Mouse (Mus musculus): ENCODE results near the gene Pdpn. TPM values are rescaled to one million over a fixed set of nuclear protein-coding genes. Genes with fewer than 3 reads are reported as not detected.

The Pdpn gene
- total RNA-seq, 2 experiments from 2014 or later = 19.5 to 19.6 TPM

- Histone ChIP-seq H3K27ac (no peak overlapping the region), H3K4me3 (no peak overlapping the region)
- no peak for TF ChIP-seq CTCF (conservative IDR thresholded peaks at IDR 0.05)
- no peak for DNase-seq (ENCODE audit: low spot score in 2 of 2)
Observed at GRCm38 (mm10) chr4:143288473-143288872, 10.9 kb downstream of the Pdpn start.

GRCm38 (mm10) chr4:143287065-143287464 lies 12.3 kb downstream of the Pdpn start:
- no peak for TF ChIP-seq CTCF (conservative IDR thresholded peaks at IDR 0.05)
- H3K4me3 ChIP-seq = no peak overlapping the region
- no peak for DNase-seq (ENCODE audit: low spot score in 2 of 2)
- no peak overlapping the region for H3K27ac ChIP-seq

GRCm38 (mm10) chr4:143280166-143280565 lies 19.2 kb downstream of the Pdpn start:
- peak in 1 of 2 experiments; percentile 22 for DNase-seq (ENCODE audit: low spot score in 2 of 2)
- TF ChIP-seq CTCF (conservative IDR thresholded peaks at IDR 0.05) = peak; percentile 82
- Histone ChIP-seq H3K4me3 (no peak overlapping the region), H3K27ac (peak overlapping the region; percentile 64)

- H3K27ac ChIP-seq = peak overlapping the region; percentile 64
- no peak for TF ChIP-seq CTCF (conservative IDR thresholded peaks at IDR 0.05)
- DNase-seq (ENCODE audit: low spot score in 2 of 2) = no peak
Observed at GRCm38 (mm10) chr4:143279661-143280060, 19.7 kb downstream of the Pdpn start.

GRCm38 (mm10) chr4:143279016-143279415 lies 20.3 kb downstream of the Pdpn start:
- TF ChIP-seq CTCF (conservative IDR thresholded peaks at IDR 0.05) = no peak
- no peak for DNase-seq (ENCODE audit: low spot score in 2 of 2)
- Histone ChIP-seq H3K27ac (no peak overlapping the region), H3K4me3 (no peak overlapping the region)

More at GRCm38 (mm10) chr4:143279661-143280060, 19.7 kb downstream of the Pdpn start:
- no peak overlapping the region for H3K4me3 ChIP-seq

- TF ChIP-seq CTCF (conservative IDR thresholded peaks at IDR 0.05) = no peak
- peak overlapping the region; percentile 0; the same call in 1 of the 2 replicates for H3K4me3 ChIP-seq
- peak overlapping the region; percentile 23; the same call in 1 of the 2 replicates for H3K27ac ChIP-seq
- DNase-seq (ENCODE audit: low spot score in 2 of 2) = peak; percentile 29 to 75
Observed at GRCm38 (mm10) chr4:143278429-143278871, 20.9 kb downstream of the Pdpn start.

GRCm38 (mm10) chr4:143277319-143277718 lies 22.0 kb downstream of the Pdpn start:
- Histone ChIP-seq H3K27ac (no peak overlapping the region), H3K4me3 (no peak overlapping the region)
- TF ChIP-seq CTCF (conservative IDR thresholded peaks at IDR 0.05) = no peak
- DNase-seq (ENCODE audit: low spot score in 2 of 2) = no peak

GRCm38 (mm10) chr4:143271571-143271970 lies 27.8 kb downstream of the Pdpn start:
- DNase-seq (ENCODE audit: low spot score in 2 of 2) = no peak
- no peak for TF ChIP-seq CTCF (conservative IDR thresholded peaks at IDR 0.05)
- no peak overlapping the region for H3K27ac ChIP-seq
- H3K4me3 ChIP-seq = no peak overlapping the region

- TF ChIP-seq CTCF (conservative IDR thresholded peaks at IDR 0.05) = no peak
- no peak for DNase-seq (ENCODE audit: low spot score in 2 of 2)
- H3K27ac ChIP-seq = no peak overlapping the region
Observed at GRCm38 (mm10) chr4:143270903-143271302, 28.5 kb downstream of the Pdpn start.

GRCm38 (mm10) chr4:143262696-143263095 lies 36.7 kb downstream of the Pdpn start:
- Histone ChIP-seq H3K27ac (no peak overlapping the region), H3K4me3 (no peak overlapping the region)
- DNase-seq (ENCODE audit: low spot score in 2 of 2) = no peak
- TF ChIP-seq CTCF (conservative IDR thresholded peaks at IDR 0.05) = no peak

More at GRCm38 (mm10) chr4:143270903-143271302, 28.5 kb downstream of the Pdpn start:
- no peak overlapping the region for H3K4me3 ChIP-seq

- DNase-seq (ENCODE audit: low spot score in 2 of 2) = no peak
- no peak for TF ChIP-seq CTCF (conservative IDR thresholded peaks at IDR 0.05)
- no peak overlapping the region for H3K27ac ChIP-seq
Observed at GRCm38 (mm10) chr4:143259718-143260349, 39.5 kb downstream of the Pdpn start.

GRCm38 (mm10) chr4:143258517-143258916 lies 40.8 kb downstream of the Pdpn start:
- DNase-seq (ENCODE audit: low spot score in 2 of 2) = peak in 1 of 2 experiments; percentile 63
- Histone ChIP-seq H3K4me3 (peak overlapping the region; percentile 37), H3K27ac (no peak overlapping the region)
- TF ChIP-seq CTCF (conservative IDR thresholded peaks at IDR 0.05) = peak; percentile 77

More at GRCm38 (mm10) chr4:143259718-143260349, 39.5 kb downstream of the Pdpn start:
- H3K4me3 ChIP-seq = no peak overlapping the region

GRCm38 (mm10) chr4:143257971-143258370 lies 41.4 kb downstream of the Pdpn start:
- no peak overlapping the region for H3K27ac ChIP-seq
- no peak overlapping the region for H3K4me3 ChIP-seq
- no peak for DNase-seq (ENCODE audit: low spot score in 2 of 2)
- no peak for TF ChIP-seq CTCF (conservative IDR thresholded peaks at IDR 0.05)

- no peak for TF ChIP-seq CTCF (conservative IDR thresholded peaks at IDR 0.05)
- no peak for DNase-seq (ENCODE audit: low spot score in 2 of 2)
- Histone ChIP-seq H3K27ac (no peak overlapping the region), H3K4me3 (no peak overlapping the region)
Observed at GRCm38 (mm10) chr4:143255541-143255940, 43.8 kb downstream of the Pdpn start.

Measured in layer of hippocampus, adult 2 months (tissue).